ENCODE assay signal across 12 mouse cellular contexts in genomic region chr9:94969131-94969530, GRCm38 (mm10).
A peak's percentile ranks its signal among the peaks of the same experiment; 100 is the strongest.
DNase-seq lines count a peak whose midpoint lies in the region; ATAC-seq lines count a peak whose summit lies in the region.
"Had no signal": no experiment of that assay in that cellular context is flagged by ENCODE, and none has a peak within 500 bp of the region (broad histone marks: within the 10 kb centered on the region; RNA-seq: fewer than 3 reads in every experiment).

No protein-coding gene starts in this region.

- ATAC-seq in cerebellum, adult (ENCODE audit: insufficient number of reproducible peaks, low FRiP score, low TSS enrichment) = 0 out of 2 replicates have a peak, but pooled peaks have one; percentile 31
- ATAC-seq in neural tube, embryonic 11.5 days (ENCODE audit: insufficient read depth, low FRiP score, low TSS enrichment) = peak; percentile 25; the same call in 1 of the 2 replicates
- ATAC-seq in neural tube, embryonic 15.5 days (ENCODE audit: low FRiP score) = no peak

- WGBS in neural tube, embryonic 11.5 days = 38% methylated on average over 1 of the region's 1 CpGs
- WGBS in neural tube, embryonic 15.5 days = 15% methylated on average over 1 of the region's 1 CpGs

- H3K27me3 ChIP-seq in neural tube, embryonic 11.5 days (ENCODE audit: control insufficient read depth, insufficient read depth, low read length) = no peaks in the 10 kb centered on the region
- H3K27me3 ChIP-seq in neural tube, embryonic 15.5 days (replicated peaks) = no peaks in the 10 kb centered on the region
- H3K27me3 ChIP-seq: kidney, embryonic 15.5 days; limb, embryonic 15.5 days; lung, embryonic 15.5 days had no signal

- H3K4me1 ChIP-seq in neural tube, embryonic 11.5 days (ENCODE audit: control insufficient read depth, insufficient read depth, low read length) = no peaks in the 10 kb centered on the region
- no peaks in the 10 kb centered on the region for H3K4me1 ChIP-seq in neural tube, embryonic 15.5 days
- H3K4me1 ChIP-seq: kidney, embryonic 15.5 days; limb, embryonic 15.5 days; lung, embryonic 15.5 days had no signal

- no peak for DNase-seq in cerebellum, postnatal 4 days (ENCODE audit: low spot score in 2 of 2)
- no peak for DNase-seq in neural tube, embryonic 11.5 days (ENCODE audit: low spot score)
- peak; percentile 48 for DNase-seq in cerebellum, adult 9-10 months
- peak; percentile 44 for DNase-seq in layer of hippocampus, adult 9-11 months
- no peak for DNase-seq in kidney, adult 18-20 months
- no peak for DNase-seq in spleen, postnatal 36 days (ENCODE audit: low spot score in 2 of 2)
- DNase-seq: spleen, adult 18-20 months had no signal

- no peak overlapping the region for H3K4me2 ChIP-seq in neural tube, embryonic 11.5 days (ENCODE audit: low read depth)
- no peak overlapping the region for H3K4me2 ChIP-seq in neural tube, embryonic 15.5 days
- H3K4me2 ChIP-seq: kidney, embryonic 15.5 days; limb, embryonic 15.5 days; lung, embryonic 15.5 days had no signal

- no peaks in the 10 kb centered on the region for H3K36me3 ChIP-seq in neural tube, embryonic 11.5 days (ENCODE audit: control insufficient read depth, insufficient read depth, low read length)
- H3K36me3 ChIP-seq in neural tube, embryonic 15.5 days = peaks cover 4% of the 10 kb centered on the region; the same call in 1 of the 2 replicates
- H3K36me3 ChIP-seq: kidney, embryonic 15.5 days; limb, embryonic 15.5 days; lung, embryonic 15.5 days had no signal

- H3K9ac ChIP-seq in neural tube, embryonic 11.5 days (ENCODE audit: low read length) = no peak overlapping the region
- no peak overlapping the region for H3K9ac ChIP-seq in neural tube, embryonic 15.5 days (replicated peaks)
- H3K9ac ChIP-seq: kidney, embryonic 15.5 days; limb, embryonic 15.5 days; lung, embryonic 15.5 days had no signal

- no peaks in the 10 kb centered on the region for H3K9me3 ChIP-seq in neural tube, embryonic 11.5 days (ENCODE audit: control insufficient read depth, low read length)
- H3K9me3 ChIP-seq in neural tube, embryonic 15.5 days (replicated peaks) = no peaks in the 10 kb centered on the region
- H3K9me3 ChIP-seq: kidney, embryonic 15.5 days; limb, embryonic 15.5 days; lung, embryonic 15.5 days had no signal

- H3K27ac ChIP-seq in neural tube, embryonic 11.5 days (ENCODE audit: low read depth, low read length) = no peak overlapping the region
- no peak overlapping the region for H3K27ac ChIP-seq in neural tube, embryonic 15.5 days (replicated peaks)
- H3K27ac ChIP-seq: kidney, embryonic 15.5 days; limb, embryonic 15.5 days; lung, embryonic 15.5 days had no signal

- H3K4me3 ChIP-seq in neural tube, embryonic 11.5 days (ENCODE audit: low read depth, low read length) = no peak overlapping the region
- no peak overlapping the region for H3K4me3 ChIP-seq in neural tube, embryonic 15.5 days (replicated peaks)
- H3K4me3 ChIP-seq: kidney, embryonic 15.5 days; limb, embryonic 15.5 days; lung, embryonic 15.5 days had no signal

Comparison
In these comparisons a context has a peak if more than half of its experiments do, and no peak if none do; other contexts are left out.
1. DNase-seq: peak in cerebellum, adult 9-10 months (single experiment) and layer of hippocampus, adult 9-11 months (single experiment); none in cerebellum, postnatal 4 days (0 of 2), neural tube, embryonic 11.5 days (single experiment), kidney, adult 18-20 months (single experiment) and spleen, postnatal 36 days (0 of 2).